Mouse (Mus musculus) liver, postnatal 0 days (tissue): ENCODE results near the gene Sorbs1.

ENCODE experiments used
- CTCF ChIP-seq: sonication (generic); IDR thresholded peaks from 2 replicates; pipeline ENCODE4 v1.5.1; 2016; ENCODE audit warnings: antibody characterized with exemption, low read depth
- EP300 ChIP-seq: IDR thresholded peaks from 2 replicates; pipeline ENCODE4 v1.6.1; 2016; ENCODE audit warnings: antibody characterized with exemption, low read depth, mild to moderate bottlenecking

GRCm38 (mm10) chr19:40284704-40285103 is 228.9 kb downstream of the Sorbs1 start:
- TF ChIP-seq CTCF (no peak), EP300 (no peak)
